Mouse (Mus musculus): ENCODE results near the gene Pnliprp1. TPM values are rescaled to one million over a fixed set of nuclear protein-coding genes. Genes with fewer than 3 reads are reported as not detected.

Gene Pnliprp1
- polyA plus RNA-seq (2012; rRNA removed) (23.0 and 29.2 TPM in 2 replicates), polyA plus RNA-seq (2014; fragmentation: Nextera tagmentation; extraction: Ambion mirVana) (32.2 and 41.4 TPM in 2 replicates)

DNA sequence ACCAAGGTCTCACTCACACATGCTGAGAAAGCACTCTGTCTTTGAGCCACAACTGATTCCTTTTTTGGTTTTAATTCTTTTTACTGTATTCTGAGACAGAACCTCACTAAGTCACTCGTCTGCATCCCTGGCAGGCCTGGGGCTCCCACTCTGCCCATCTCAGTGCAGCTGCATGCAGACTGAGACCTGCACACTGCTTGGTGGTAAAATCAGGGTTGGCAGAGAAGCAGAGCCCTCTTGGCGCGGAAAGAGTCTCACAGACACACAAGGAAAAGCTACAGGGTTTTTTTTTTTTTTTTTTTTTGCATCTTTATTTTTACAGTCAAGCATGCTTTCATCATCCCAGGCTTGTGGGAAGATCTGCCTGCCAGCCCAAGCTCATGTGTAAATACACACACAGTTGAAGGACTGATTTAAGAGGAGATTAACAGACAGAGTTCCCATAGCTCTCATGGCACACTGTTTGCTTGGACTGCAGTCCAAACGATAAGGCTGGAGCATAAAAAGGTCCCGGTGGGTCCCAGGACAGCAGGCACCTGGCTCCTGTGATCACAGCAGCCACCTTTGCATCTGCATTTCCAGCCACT is at the start of gene Pnliprp1:
Gene Pnliprp1, plus strand, starts transcription at position 443 of the 587 bp plus-strand sequence.
- Histone ChIP-seq H3K4me3 (ENCODE audit: insufficient read depth in 1 of 2, low read depth in 2 of 2, low read length in 2 of 2) (no peak within 1 kb of the TSS), H3K27me3 (ENCODE audit: control insufficient read depth, insufficient read depth, low read length) (no peaks in the 10 kb centered on the region), H3K4me2 (ENCODE audit: low read depth) (no peak within 1 kb of the TSS), H3K9me3 (ENCODE audit: control insufficient read depth, low read length) (no peaks in the 10 kb centered on the region), H3K36me3 (replicated peaks; ENCODE audit: control insufficient read depth, insufficient read depth, low read depth) (no peaks in the 10 kb centered on the region), H3K4me1 (replicated peaks; ENCODE audit: control insufficient read depth in 2 of 2, insufficient read depth in 2 of 2, low read length in 1 of 2) (peaks cover 0 to 10% of the 10 kb centered on the region in 2 experiments; a peak in 1 of 4 replicates), H3K9ac (replicated peaks) (no peak within 1 kb of the TSS), H3K27ac (no peak within 1 kb of the TSS)
- 50% methylated on average over 5 of the region's 5 CpGs for WGBS (ENCODE audit: insufficient replicate concordance)
- DNase-seq (ENCODE audit: low read depth in 3 of 3, low spot score in 3 of 3) (no peak), ATAC-seq (ENCODE audit: insufficient read depth) (peak; percentile 48; the same call in 1 of the 2 replicates)
- TF ChIP-seq EP300 (IDR thresholded peaks at IDR 0.05; ENCODE audit: low read depth) (no peak), CTCF (IDR thresholded peaks at IDR 0.05; ENCODE audit: low read depth) (no peak)

DNA sequence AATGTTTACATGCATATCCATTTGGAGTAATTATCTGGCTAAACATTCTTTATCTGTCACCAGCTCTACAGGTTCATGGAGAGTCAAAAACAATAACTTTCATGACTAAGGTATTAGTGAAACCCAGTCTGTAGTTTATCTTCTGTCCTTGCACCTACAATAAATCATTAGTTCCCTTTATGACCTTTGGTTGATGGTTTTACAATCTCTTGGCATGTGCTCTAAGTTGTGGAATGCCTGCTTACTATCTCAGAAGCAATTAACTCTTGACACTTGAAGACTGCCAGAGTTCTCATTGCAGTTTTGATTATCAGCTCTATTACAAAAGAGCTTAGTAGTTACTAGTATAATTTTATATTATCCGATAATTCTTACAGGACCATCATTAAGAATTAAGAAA is 39.8 kb upstream of the Pnliprp1 start:
- H3K27me3 ChIP-seq (ENCODE audit: control insufficient read depth, insufficient read depth, low read length) = no peaks in the 10 kb centered on the region
- no peak for DNase-seq (ENCODE audit: low read depth in 3 of 3, low spot score in 3 of 3)
- H3K4me1 ChIP-seq (replicated peaks; ENCODE audit: control insufficient read depth in 2 of 2, insufficient read depth in 2 of 2, low read length in 1 of 2) = no peaks in the 10 kb centered on the region
- 45% methylated on average over 1 of the region's 1 CpGs for WGBS (ENCODE audit: insufficient replicate concordance)
- ATAC-seq (ENCODE audit: insufficient read depth) = no peak
- H3K9me3 ChIP-seq (ENCODE audit: control insufficient read depth, low read length) = no peaks in the 10 kb centered on the region
- H3K4me2 ChIP-seq (ENCODE audit: low read depth) = no peak overlapping the region
- no peak for TF ChIP-seq EP300 (IDR thresholded peaks at IDR 0.05; ENCODE audit: low read depth)
- TF ChIP-seq CTCF (IDR thresholded peaks at IDR 0.05; ENCODE audit: low read depth) = no peak
- H3K36me3 ChIP-seq (replicated peaks; ENCODE audit: control insufficient read depth, insufficient read depth, low read depth) = no peaks in the 10 kb centered on the region
- no peak overlapping the region for H3K9ac ChIP-seq (replicated peaks)
- no peak overlapping the region for H3K27ac ChIP-seq
- H3K4me3 ChIP-seq (ENCODE audit: insufficient read depth in 1 of 2, low read depth in 2 of 2, low read length in 2 of 2) = no peak overlapping the region

DNA sequence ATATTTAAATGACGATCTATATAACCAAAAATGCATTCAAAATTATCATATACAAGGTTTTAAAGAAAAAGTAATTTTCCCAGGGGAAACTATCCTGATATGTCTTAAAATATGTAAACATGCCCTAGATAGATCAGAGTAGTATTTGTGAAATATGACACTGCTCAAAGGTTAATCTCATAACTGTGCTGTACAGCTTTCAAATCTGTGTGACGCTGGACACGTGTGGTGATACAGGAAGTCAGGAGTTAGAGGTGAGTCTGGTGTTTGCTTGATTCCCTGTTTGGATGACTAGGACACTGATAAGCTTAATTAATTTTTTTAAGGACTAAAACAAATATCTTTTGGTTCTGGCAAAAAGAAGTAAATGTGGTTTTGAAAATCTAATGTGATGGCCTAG is 33.4 kb upstream of the Pnliprp1 start:
- Histone ChIP-seq H3K36me3 (replicated peaks; ENCODE audit: control insufficient read depth, insufficient read depth, low read depth) (no peaks in the 10 kb centered on the region), H3K27me3 (ENCODE audit: control insufficient read depth, insufficient read depth, low read length) (no peaks in the 10 kb centered on the region), H3K9me3 (ENCODE audit: control insufficient read depth, low read length) (no peaks in the 10 kb centered on the region), H3K9ac (replicated peaks) (no peak overlapping the region), H3K4me1 (replicated peaks; ENCODE audit: control insufficient read depth in 2 of 2, insufficient read depth in 2 of 2, low read length in 1 of 2) (no peaks in the 10 kb centered on the region), H3K27ac (no peak overlapping the region), H3K4me2 (ENCODE audit: low read depth) (no peak overlapping the region), H3K4me3 (ENCODE audit: insufficient read depth in 1 of 2, low read depth in 2 of 2, low read length in 2 of 2) (no peak overlapping the region)
- ATAC-seq (ENCODE audit: insufficient read depth) = no peak
- DNase-seq (ENCODE audit: low read depth in 3 of 3, low spot score in 3 of 3) = no peak
- 61% methylated on average over 3 of the region's 3 CpGs for WGBS (ENCODE audit: insufficient replicate concordance)
- TF ChIP-seq CTCF (IDR thresholded peaks at IDR 0.05; ENCODE audit: low read depth) = no peak
- no peak for TF ChIP-seq EP300 (IDR thresholded peaks at IDR 0.05; ENCODE audit: low read depth)

DNA sequence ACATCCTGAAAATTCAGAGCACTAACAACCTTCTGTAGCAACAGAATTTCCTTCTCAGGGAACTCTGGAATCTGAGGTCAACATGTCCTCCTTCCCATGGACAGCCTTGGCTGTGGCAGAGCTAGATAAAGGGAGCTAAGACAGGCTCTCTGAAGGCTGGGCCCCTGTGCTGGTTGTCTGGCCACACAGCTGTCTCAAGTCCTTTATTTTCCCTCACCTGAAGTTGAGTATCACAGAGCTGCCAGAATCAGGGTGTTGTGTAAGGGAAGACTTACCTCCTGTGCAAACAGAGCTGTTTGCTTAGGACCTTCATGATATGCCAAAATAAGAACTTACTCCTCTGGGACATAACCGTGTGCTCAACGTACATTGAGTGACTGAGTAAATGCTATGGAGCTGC is 32.5 kb upstream of the Pnliprp1 start:
- Histone ChIP-seq H3K36me3 (replicated peaks; ENCODE audit: control insufficient read depth, insufficient read depth, low read depth) (no peaks in the 10 kb centered on the region), H3K4me2 (ENCODE audit: low read depth) (no peak overlapping the region), H3K9me3 (ENCODE audit: control insufficient read depth, low read length) (no peaks in the 10 kb centered on the region), H3K27me3 (ENCODE audit: control insufficient read depth, insufficient read depth, low read length) (no peaks in the 10 kb centered on the region), H3K27ac (no peak overlapping the region), H3K9ac (replicated peaks) (no peak overlapping the region), H3K4me1 (replicated peaks; ENCODE audit: control insufficient read depth in 2 of 2, insufficient read depth in 2 of 2, low read length in 1 of 2) (no peaks in the 10 kb centered on the region), H3K4me3 (ENCODE audit: insufficient read depth in 1 of 2, low read depth in 2 of 2, low read length in 2 of 2) (no peak overlapping the region)
- no peak for ATAC-seq (ENCODE audit: insufficient read depth)
- 56% methylated on average over 2 of the region's 2 CpGs for WGBS (ENCODE audit: insufficient replicate concordance)
- DNase-seq (ENCODE audit: low read depth in 3 of 3, low spot score in 3 of 3) = no peak
- TF ChIP-seq EP300 (IDR thresholded peaks at IDR 0.05; ENCODE audit: low read depth) (no peak), CTCF (IDR thresholded peaks at IDR 0.05; ENCODE audit: low read depth) (no peak)

DNA sequence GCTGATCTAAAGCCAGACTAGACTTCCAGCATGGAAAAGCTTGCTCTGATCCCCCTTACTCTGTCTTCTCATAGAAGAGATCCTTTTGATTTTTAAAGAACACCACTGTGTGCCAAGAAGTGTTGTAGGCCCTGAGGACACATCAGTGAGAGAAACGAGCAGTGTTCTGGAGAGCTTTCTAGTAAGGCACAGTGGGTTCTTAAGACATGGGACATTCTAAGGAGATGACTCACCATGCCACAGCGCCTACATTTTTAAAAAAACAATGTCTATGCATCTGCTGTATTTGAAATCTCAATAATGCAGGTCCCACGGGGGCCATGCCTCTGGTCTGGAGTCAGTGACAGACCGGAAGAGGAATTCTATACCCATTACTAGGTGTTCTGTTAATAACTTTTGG is 24.1 kb upstream of the Pnliprp1 start:
- no peak overlapping the region for H3K4me2 ChIP-seq (ENCODE audit: low read depth)
- TF ChIP-seq CTCF (IDR thresholded peaks at IDR 0.05; ENCODE audit: low read depth) (no peak), EP300 (IDR thresholded peaks at IDR 0.05; ENCODE audit: low read depth) (no peak)
- H3K9me3 ChIP-seq (ENCODE audit: control insufficient read depth, low read length) = no peaks in the 10 kb centered on the region
- no peak for DNase-seq (ENCODE audit: low read depth in 3 of 3, low spot score in 3 of 3)
- 60% methylated on average over 4 of the region's 4 CpGs for WGBS (ENCODE audit: insufficient replicate concordance)
- no peak overlapping the region for H3K27ac ChIP-seq
- no peak for ATAC-seq (ENCODE audit: insufficient read depth)
- H3K9ac ChIP-seq (replicated peaks) = no peak overlapping the region
- H3K36me3 ChIP-seq (replicated peaks; ENCODE audit: control insufficient read depth, insufficient read depth, low read depth) = no peaks in the 10 kb centered on the region
- no peaks in the 10 kb centered on the region for H3K27me3 ChIP-seq (ENCODE audit: control insufficient read depth, insufficient read depth, low read length)
- no peak overlapping the region for H3K4me3 ChIP-seq (ENCODE audit: insufficient read depth in 1 of 2, low read depth in 2 of 2, low read length in 2 of 2)
- no peaks in the 10 kb centered on the region for H3K4me1 ChIP-seq (replicated peaks; ENCODE audit: control insufficient read depth in 2 of 2, insufficient read depth in 2 of 2, low read length in 1 of 2)

Data from liver, embryonic 14.5 days (tissue).